Mouse (Mus musculus) cerebral cortex, adult 2 months (tissue): ENCODE data around the gene Kdelr1.

Source experiments
- WGBS: fragments of 180-500 bp; shearing (Covaris S2); methylation state at CpG from one replicate; pipeline ENCODE4 v1.1.7; 2018; 5-methylcytosine and 5-hydroxymethylcytosine counted together

The Kdelr1 gene

DNA sequence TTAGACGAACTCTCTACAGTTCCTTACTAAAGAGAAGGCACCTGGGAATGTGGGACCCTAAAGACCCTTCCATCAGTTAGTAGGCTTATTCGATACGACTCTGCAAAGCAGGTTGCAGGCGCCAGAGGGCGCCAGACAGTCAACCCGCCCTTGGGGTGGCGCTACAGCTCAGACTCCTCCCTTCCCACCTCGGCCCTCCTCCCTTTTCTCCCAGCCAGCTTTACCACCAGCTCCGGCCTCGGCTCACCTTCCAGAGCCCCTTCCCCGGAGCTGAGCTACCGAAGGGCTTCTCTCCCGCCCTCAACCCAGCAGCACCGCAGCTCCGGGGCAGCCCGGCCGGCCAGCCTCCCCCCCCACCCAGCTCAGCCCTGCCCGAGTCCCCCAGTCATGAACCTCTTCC lies at the start of gene Kdelr1:
Gene Kdelr1, plus strand, starts transcription at position 149 of the 400 bp plus-strand sequence.
- WGBS: under 1% methylated on average over 17 of the region's 18 CpGs

DNA sequence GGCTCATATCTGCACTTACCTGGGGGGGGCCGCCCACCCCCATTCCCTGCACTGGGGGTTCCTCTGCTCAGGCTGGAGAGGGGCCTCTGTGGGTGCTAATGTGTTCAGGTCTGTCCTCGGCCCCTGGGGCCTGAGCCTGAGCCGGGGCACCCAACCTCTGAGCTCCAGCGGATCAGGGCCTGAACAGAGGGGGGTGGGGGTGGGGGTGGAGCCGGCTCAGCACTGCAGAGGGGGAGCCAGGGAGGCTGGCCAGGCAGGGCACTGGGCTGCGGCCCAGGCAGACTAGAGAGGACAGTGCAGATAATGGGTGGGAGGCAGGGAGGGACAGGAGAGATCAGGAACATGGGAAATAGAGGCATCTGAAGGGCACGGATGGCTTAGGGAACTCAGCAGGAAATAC lies 48.0 kb upstream of the Kdelr1 start, which contains the start of gene Kcnj14:
Gene Kcnj14, minus strand, starts transcription at position 185 of the 400 bp plus-strand sequence.
- WGBS: 59% methylated on average over 7 of the region's 7 CpGs

DNA sequence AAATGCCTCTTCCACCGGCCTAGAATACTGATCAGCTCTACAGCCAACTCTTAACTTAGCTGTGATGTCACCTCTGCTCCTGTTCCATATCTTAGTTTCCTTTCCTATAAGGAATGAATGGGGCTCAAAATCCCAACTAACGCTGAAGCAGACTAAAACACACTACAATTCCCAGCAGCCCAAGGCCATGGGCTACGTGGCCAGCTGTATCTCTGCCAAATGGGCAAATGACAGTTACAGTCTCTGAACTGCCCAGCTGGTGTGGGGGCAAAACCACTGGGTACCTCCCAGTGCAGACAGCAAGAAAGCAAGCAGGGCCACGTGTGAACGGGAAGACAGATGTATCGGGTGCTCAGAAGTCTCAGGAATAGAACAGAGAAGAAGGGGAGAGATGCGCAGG lies 45.9 kb upstream of the Kdelr1 start:
- 62% methylated on average over 7 of the region's 7 CpGs for WGBS

GRCm38 (mm10) chr7:45830427-45831127 lies 42.0 kb upstream of the Kdelr1 start, which contains the start of gene Grwd1:
Gene Grwd1 (minus strand): TSS chr7:45830944.
- WGBS: under 1% methylated on average over 35 of the region's 35 CpGs

DNA sequence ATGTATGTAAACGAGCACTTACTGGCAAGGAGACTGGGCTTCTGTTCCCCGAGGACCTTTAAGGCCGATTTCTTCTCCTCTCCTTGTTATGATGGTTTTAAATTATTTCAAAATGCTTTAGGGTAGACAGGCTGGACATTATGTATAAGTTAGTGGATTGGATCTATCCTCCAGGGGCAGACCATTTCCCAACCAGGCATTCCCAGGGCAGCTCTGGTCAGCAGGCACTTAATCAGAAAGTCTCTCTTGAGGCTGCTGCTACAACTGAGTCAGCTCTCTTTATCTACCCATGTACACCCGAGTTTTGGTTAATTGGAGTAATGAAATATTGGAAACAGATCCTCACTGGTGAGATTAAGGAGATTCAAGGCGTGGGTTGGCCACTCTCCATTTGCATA lies 41.4 kb upstream of the Kdelr1 start:
- WGBS: 17% methylated on average over 5 of the region's 5 CpGs

DNA sequence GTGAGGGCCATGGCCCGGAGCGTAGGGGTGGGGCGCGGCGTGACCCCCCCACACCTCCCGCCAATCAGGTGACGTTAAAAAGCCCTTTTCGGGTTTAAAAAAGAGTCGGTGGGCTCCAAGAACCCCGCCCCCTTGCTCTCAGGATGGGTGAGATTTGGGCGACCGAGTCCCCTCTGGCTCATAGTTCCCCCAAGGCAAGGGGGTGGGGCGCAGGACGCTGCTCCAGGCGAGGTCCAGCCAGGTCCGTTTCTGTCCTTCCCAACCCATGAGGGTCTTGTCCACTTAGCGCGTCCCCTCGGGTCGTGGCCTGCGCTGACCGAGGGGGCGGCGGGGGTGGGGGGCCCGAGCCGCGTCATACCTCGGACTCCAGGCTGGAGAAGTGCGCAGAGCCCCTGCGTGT lies 40.1 kb upstream of the Kdelr1 start:
- 14% methylated on average over 30 of the region's 30 CpGs for WGBS

GRCm38 (mm10) chr7:45833148-45833790 lies 39.3 kb upstream of the Kdelr1 start:
- 9% methylated on average over 82 of the region's 86 CpGs for WGBS

GRCm38 (mm10) chr7:45833924-45834323 lies 38.6 kb upstream of the Kdelr1 start:
- WGBS: 28% methylated on average over 22 of the region's 31 CpGs

- 93% methylated on average over 10 of the region's 10 CpGs for WGBS
Observed at GRCm38 (mm10) chr7:45842950-45843744, 29.4 kb upstream of the Kdelr1 start.

DNA sequence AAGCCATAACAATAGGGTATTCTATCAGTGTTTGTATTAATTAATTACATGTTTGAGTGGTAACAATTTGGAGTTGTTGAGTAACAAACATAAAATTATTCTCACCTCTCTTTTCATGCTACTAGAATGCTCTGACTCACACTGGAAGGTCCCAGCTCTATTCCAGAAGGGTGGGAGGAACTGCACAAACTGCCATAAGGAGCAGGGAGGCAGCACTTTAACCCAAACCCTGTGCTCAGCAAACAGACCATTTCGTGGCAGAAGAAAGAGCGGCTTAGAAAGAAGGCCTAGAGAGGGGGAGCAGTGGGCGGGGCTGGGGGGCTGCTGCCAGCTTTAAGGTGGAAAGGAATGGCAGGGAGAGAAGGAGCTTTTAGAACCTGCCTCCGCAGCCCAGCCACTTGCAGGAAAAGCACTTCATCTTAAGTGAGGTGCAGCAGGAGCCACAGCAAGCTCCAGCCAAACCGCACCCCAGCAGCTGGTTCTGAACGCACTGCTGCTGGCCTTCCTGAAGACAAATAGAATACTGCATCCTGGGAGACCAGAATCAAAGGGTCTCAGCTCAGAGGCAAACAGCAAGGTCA lies 24.0 kb upstream of the Kdelr1 start:
- 33% methylated on average over 6 of the region's 6 CpGs for WGBS

GRCm38 (mm10) chr7:45850661-45851060 lies 21.9 kb upstream of the Kdelr1 start:
- 76% methylated on average over 3 of the region's 3 CpGs for WGBS

- 84% methylated on average over 12 of the region's 12 CpGs for WGBS
Observed at GRCm38 (mm10) chr7:45853089-45853488, 19.5 kb upstream of the Kdelr1 start.

- 32% methylated on average over 30 of the region's 30 CpGs for WGBS
Observed at GRCm38 (mm10) chr7:45856950-45857901, 15.3 kb upstream of the Kdelr1 start.

DNA sequence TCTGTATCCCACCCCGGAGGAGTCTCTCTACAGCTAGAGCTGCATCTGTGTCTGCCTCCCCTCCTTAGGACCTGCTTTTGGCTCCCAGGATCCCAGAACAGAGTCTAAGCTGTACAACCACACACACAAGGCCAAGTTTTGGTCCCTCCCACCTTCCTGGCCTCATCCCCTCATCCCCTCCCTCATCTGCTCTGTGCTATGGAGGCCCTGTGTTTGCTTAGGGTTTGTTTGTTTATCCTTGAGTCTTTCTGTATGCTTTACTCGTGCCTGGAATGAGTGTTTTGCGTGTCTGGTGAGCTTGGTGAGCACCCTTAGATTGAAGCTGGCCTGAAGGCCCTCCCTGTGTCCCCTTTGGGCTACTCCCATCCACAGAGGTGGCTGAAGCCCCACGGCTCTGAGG lies 13.6 kb upstream of the Kdelr1 start:
- WGBS: 79% methylated on average over 4 of the region's 4 CpGs

- 87% methylated on average over 7 of the region's 7 CpGs for WGBS
Observed at GRCm38 (mm10) chr7:45862804-45863203, 9.8 kb upstream of the Kdelr1 start.

GRCm38 (mm10) chr7:45864435-45864834 lies 8.1 kb upstream of the Kdelr1 start:
- 57% methylated on average over 3 of the region's 3 CpGs for WGBS

GRCm38 (mm10) chr7:45865925-45866910 lies 6.4 kb upstream of the Kdelr1 start:
- WGBS: 2% methylated on average over 116 of the region's 117 CpGs

- WGBS: 36% methylated on average over 2 of the region's 2 CpGs
Observed at GRCm38 (mm10) chr7:45867871-45868270, 4.7 kb upstream of the Kdelr1 start.

DNA sequence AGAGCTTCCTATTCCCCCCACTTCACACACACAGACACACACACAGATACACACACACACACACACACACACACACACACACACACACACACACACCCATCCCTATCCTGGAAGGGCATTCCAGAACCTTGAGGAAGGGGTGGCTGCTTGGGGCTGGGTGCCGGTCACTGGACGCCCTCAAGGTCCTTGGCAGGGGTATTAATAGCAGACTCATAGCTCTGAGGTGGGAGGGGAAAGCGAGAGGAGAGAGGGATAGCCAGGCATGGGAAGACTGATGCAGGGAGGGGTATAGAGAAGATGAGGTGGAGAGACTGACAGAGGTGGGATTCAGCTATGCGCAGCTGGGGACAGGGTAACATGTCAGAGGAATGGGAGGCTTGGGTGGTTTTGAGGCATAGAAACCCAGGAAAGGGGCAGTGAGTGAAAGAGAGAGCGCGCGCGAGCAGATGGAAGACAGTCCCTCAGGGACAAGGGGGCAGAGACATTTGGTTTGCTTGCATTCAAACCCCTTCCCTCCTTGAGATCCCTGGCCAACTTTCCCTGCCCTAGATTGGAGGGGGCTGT lies 3.4 kb upstream of the Kdelr1 start:
- 37% methylated on average over 8 of the region's 8 CpGs for WGBS
